Mouse (Mus musculus) frontal cortex, postnatal 36 days (tissue): Measurements from ENCODE around the gene Dtnb.
A peak's percentile ranks its signal among the peaks of the same experiment; 100 is the strongest.

Experiments used
- DNase-seq, 2 experiments: peaks; one replicate each; pipeline ENCODE4 v3.0.0; 2022; ENCODE audit warnings: low spot score in 2 of 2

The Dtnb gene

GRCm38 (mm10) chr12:3572581-3573397 is 608 bp downstream of the Dtnb start:
- DNase-seq = peak in 1 of 2 experiments; percentile 56

GRCm38 (mm10) chr12:3573410-3573809 is 1.2 kb downstream of the Dtnb start:
- no peak for DNase-seq

GRCm38 (mm10) chr12:3574670-3575069 is 2.5 kb downstream of the Dtnb start:
- no peak for DNase-seq

GRCm38 (mm10) chr12:3579958-3580530 is 7.9 kb downstream of the Dtnb start:
- no peak for DNase-seq

- no peak for DNase-seq
Observed at GRCm38 (mm10) chr12:3582604-3583003, 10.4 kb downstream of the Dtnb start.

GRCm38 (mm10) chr12:3585525-3585924 is 13.3 kb downstream of the Dtnb start:
- DNase-seq = no peak

GRCm38 (mm10) chr12:3587010-3587409 is 14.8 kb downstream of the Dtnb start:
- DNase-seq = no peak

- DNase-seq = no peak
Observed at GRCm38 (mm10) chr12:3590039-3590438, 17.9 kb downstream of the Dtnb start.

- peak; percentile 54 to 66 for DNase-seq
Observed at GRCm38 (mm10) chr12:3591595-3591994, 19.4 kb downstream of the Dtnb start.

GRCm38 (mm10) chr12:3602786-3603185 is 30.6 kb downstream of the Dtnb start:
- DNase-seq = no peak

- no peak for DNase-seq
Observed at GRCm38 (mm10) chr12:3606202-3606601, 34.0 kb downstream of the Dtnb start.

- no peak for DNase-seq
Observed at GRCm38 (mm10) chr12:3609747-3610146, 37.6 kb downstream of the Dtnb start.

GRCm38 (mm10) chr12:3611871-3612270 is 39.7 kb downstream of the Dtnb start:
- DNase-seq = no peak

- DNase-seq = no peak
Observed at GRCm38 (mm10) chr12:3615041-3615440, 42.9 kb downstream of the Dtnb start.

- no peak for DNase-seq
Observed at GRCm38 (mm10) chr12:3618144-3619020, 46.2 kb downstream of the Dtnb start.

- DNase-seq = no peak
Observed at GRCm38 (mm10) chr12:3619021-3619367, 46.8 kb downstream of the Dtnb start.

GRCm38 (mm10) chr12:3626880-3627279 is 54.7 kb downstream of the Dtnb start:
- DNase-seq = no peak

GRCm38 (mm10) chr12:3641931-3642330 is 69.8 kb downstream of the Dtnb start:
- no peak for DNase-seq

- DNase-seq = no peak
Observed at GRCm38 (mm10) chr12:3656799-3657198, 84.6 kb downstream of the Dtnb start.

- no peak for DNase-seq
Observed at GRCm38 (mm10) chr12:3657234-3657633, 85.1 kb downstream of the Dtnb start.

- no peak for DNase-seq
Observed at GRCm38 (mm10) chr12:3657786-3658185, 85.6 kb downstream of the Dtnb start.

- DNase-seq = no peak
Observed at GRCm38 (mm10) chr12:3659554-3660311, 87.6 kb downstream of the Dtnb start.
